ENCODE assay signal across 8 mouse cellular contexts in the genomic region with DNA sequence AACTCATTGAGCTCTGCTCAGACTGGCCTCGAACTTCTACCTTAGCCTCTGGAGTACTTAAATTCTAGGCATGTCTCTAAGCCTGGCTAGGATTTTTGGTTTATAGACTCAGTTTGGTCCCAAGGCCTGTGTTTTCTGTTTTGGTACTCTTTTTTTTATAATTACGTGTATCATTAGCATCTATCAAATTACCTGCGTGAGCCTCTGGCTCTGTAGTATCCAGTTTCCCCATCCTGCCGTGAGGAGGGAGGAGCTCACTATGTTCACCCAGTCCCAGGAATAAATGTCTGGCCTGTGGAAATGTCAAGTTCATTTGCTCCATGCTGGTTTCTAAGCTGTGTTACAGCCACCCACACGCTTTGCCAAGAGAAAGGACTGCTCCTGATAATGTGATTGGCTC. TPM values are rescaled to one million over a fixed set of nuclear protein-coding genes. Genes with fewer than 3 reads are reported as not detected.
DNase-seq lines count a peak whose midpoint lies in the region; ATAC-seq and TF ChIP-seq lines count a peak whose summit lies in the region.

No protein-coding gene starts in this region.

- no peak for TF ChIP-seq CTCF in midbrain, postnatal 0 days (IDR thresholded peaks at IDR 0.05)

- H3K4me2 ChIP-seq in kidney, embryonic 14.5 days (replicated peaks; ENCODE audit: low read depth, low read length) = peak overlapping the region; percentile 66
- peak overlapping the region; percentile 81 for H3K4me2 ChIP-seq in hindbrain, embryonic 14.5 days (replicated peaks)
- peak overlapping the region; percentile 64 for H3K4me2 ChIP-seq in midbrain, postnatal 0 days (ENCODE audit: low read depth, low read length, poor library complexity, severe bottlenecking)

- H3K27me3 ChIP-seq in kidney, embryonic 14.5 days (ENCODE audit: control insufficient read depth, insufficient read depth, low read length) = no peaks in the 10 kb centered on the region
- H3K27me3 ChIP-seq in hindbrain, embryonic 14.5 days (ENCODE audit: control insufficient read depth, insufficient read depth, low read length) = no peaks in the 10 kb centered on the region
- no peaks in the 10 kb centered on the region for H3K27me3 ChIP-seq in midbrain, postnatal 0 days (ENCODE audit: insufficient read depth, low read length)

- ATAC-seq in kidney, embryonic 14.5 days (ENCODE audit: low FRiP score, low TSS enrichment) = no peak
- ATAC-seq in hindbrain, embryonic 14.5 days (ENCODE audit: low FRiP score) = no peak
- ATAC-seq in midbrain, postnatal 0 days (ENCODE audit: low FRiP score) = no peak

- no peaks in the 10 kb centered on the region for H3K9me3 ChIP-seq in kidney, embryonic 14.5 days (ENCODE audit: control insufficient read depth, low read length)
- H3K9me3 ChIP-seq in hindbrain, embryonic 14.5 days (ENCODE audit: control insufficient read depth, low read length) = no peaks in the 10 kb centered on the region
- H3K9me3 ChIP-seq in midbrain, postnatal 0 days (ENCODE audit: low read length) = no peaks in the 10 kb centered on the region

- DNase-seq in kidney, postnatal 10 days = no peak
- DNase-seq in cerebellum, postnatal 10 days = peak; percentile 26 to 38
- DNase-seq in hindbrain, embryonic 14.5 days (ENCODE audit: low spot score) = no peak
- DNase-seq in midbrain, postnatal 0 days (ENCODE audit: low spot score) = no peak
- no peak for DNase-seq in spleen, adult 12 weeks (ENCODE audit: low spot score)
- DNase-seq in thymus, postnatal 14 days = no peak
- DNase-seq in frontal cortex, postnatal 14 days (ENCODE audit: low spot score in 2 of 2) = no peak

- peak overlapping the region; percentile 97; the same call in 1 of the 2 replicates for H3K4me3 ChIP-seq in kidney, embryonic 14.5 days (ENCODE audit: low read length)
- peak overlapping the region; percentile 89 for H3K4me3 ChIP-seq in hindbrain, embryonic 14.5 days (replicated peaks; ENCODE audit: low read length)
- peak overlapping the region; percentile 10; the same call in 1 of the 2 replicates for H3K4me3 ChIP-seq in midbrain, postnatal 0 days (ENCODE audit: low read depth, low read length)

- H3K27ac ChIP-seq in kidney, embryonic 14.5 days (ENCODE audit: low read depth, low read length) = no peak overlapping the region
- no peak overlapping the region for H3K27ac ChIP-seq in hindbrain, embryonic 14.5 days
- H3K27ac ChIP-seq in midbrain, postnatal 0 days (ENCODE audit: low read depth, low read length) = no peak overlapping the region

- WGBS in kidney, embryonic 14.5 days = 25% methylated on average over 5 of the region's 5 CpGs
- WGBS in hindbrain, embryonic 14.5 days = 38% methylated on average over 5 of the region's 5 CpGs
- 44% methylated on average over 5 of the region's 5 CpGs for WGBS in midbrain, postnatal 0 days

- peaks cover 45% of the 10 kb centered on the region for H3K4me1 ChIP-seq in kidney, embryonic 14.5 days (ENCODE audit: control insufficient read depth, insufficient read depth, low read length)
- H3K4me1 ChIP-seq in hindbrain, embryonic 14.5 days (replicated peaks; ENCODE audit: control insufficient read depth, insufficient read depth, low read length) = peaks cover 52% of the 10 kb centered on the region
- H3K4me1 ChIP-seq in midbrain, postnatal 0 days (ENCODE audit: insufficient read depth, low read length) = peaks cover 17% of the 10 kb centered on the region

- no peaks in the 10 kb centered on the region; the same call in 1 of the 2 replicates for H3K36me3 ChIP-seq in kidney, embryonic 14.5 days (ENCODE audit: control insufficient read depth, insufficient read depth, low read length)
- 0 out of 2 replicates have a peak, but pooled peaks cover 4% of the 10 kb centered on the region for H3K36me3 ChIP-seq in hindbrain, embryonic 14.5 days (replicated peaks; ENCODE audit: control insufficient read depth, insufficient read depth)
- no peaks in the 10 kb centered on the region for H3K36me3 ChIP-seq in midbrain, postnatal 0 days (ENCODE audit: insufficient read depth, low read length)

- H3K9ac ChIP-seq in kidney, embryonic 14.5 days (ENCODE audit: low read depth, low read length) = peak overlapping the region; percentile 28; the same call in 1 of the 2 replicates
- peak overlapping the region; percentile 40 for H3K9ac ChIP-seq in hindbrain, embryonic 14.5 days
- peak overlapping the region; percentile 24; the same call in 1 of the 2 replicates for H3K9ac ChIP-seq in midbrain, postnatal 0 days (replicated peaks; ENCODE audit: low read length, poor library complexity, severe bottlenecking)

RNA-seq across cellular contexts. Expression of a gene that starts 2.1 kb away (rescaled TPM):
- polyA plus RNA-seq in kidney, embryonic 14.5 days (2014; fragmentation: Nextera tagmentation; extraction: Ambion mirVana) = 13.5 and 18.1 TPM in 2 replicates
- 17.4 and 18.5 TPM in 2 replicates for polyA plus RNA-seq in hindbrain, embryonic 14.5 days (2014; fragmentation: Nextera tagmentation; extraction: Ambion mirVana)
- total RNA-seq in midbrain, postnatal 0 days (2014; rRNA removed) = 19.9 and 22.4 TPM in 2 replicates
- 10.7 and 11.0 TPM in 2 replicates for polyA plus RNA-seq in midbrain, postnatal 0 days (2015; fragmentation: Nextera tagmentation; extraction: Ambion mirVana)

RNA-seq across cellular contexts. Expression of a gene that starts 47.9 kb away (rescaled TPM):
- polyA plus RNA-seq in kidney, embryonic 14.5 days (2014; fragmentation: Nextera tagmentation; extraction: Ambion mirVana) = 21.0 and 36.0 TPM in 2 replicates
- 56.6 and 61.8 TPM in 2 replicates for polyA plus RNA-seq in hindbrain, embryonic 14.5 days (2014; fragmentation: Nextera tagmentation; extraction: Ambion mirVana)
- 81.2 and 104 TPM in 2 replicates for total RNA-seq in midbrain, postnatal 0 days (2014; rRNA removed)
- polyA plus RNA-seq in midbrain, postnatal 0 days (2015; fragmentation: Nextera tagmentation; extraction: Ambion mirVana) = 50.7 and 53.2 TPM in 2 replicates

Comparison
In these comparisons a context has a peak if more than half of its experiments do, and no peak if none do; other contexts are left out.
1. H3K4me3 ChIP-seq: peak in every context shown above with its lines; median percentile 97 in kidney, embryonic 14.5 days; 89 in hindbrain, embryonic 14.5 days; 10 in midbrain, postnatal 0 days.
2. DNase-seq: peak in cerebellum, postnatal 10 days (2 of 2); none in kidney, postnatal 10 days (single experiment), hindbrain, embryonic 14.5 days (single experiment), midbrain, postnatal 0 days (single experiment), spleen, adult 12 weeks (single experiment), thymus, postnatal 14 days (single experiment) and frontal cortex, postnatal 14 days (0 of 2).
3. Peak in every context shown above with its lines, with median percentiles within 50 percentile points of each other: H3K4me2 ChIP-seq and H3K9ac ChIP-seq.